Mouse (Mus musculus) adrenal gland, adult 18-20 months (tissue): ENCODE results near the gene Lat2. TPM values are rescaled to one million over a fixed set of nuclear protein-coding genes. Genes with fewer than 3 reads are reported as not detected.
"Not testable (repeated sequence)": the region's sequence is repeated elsewhere in the genome, so short reads cannot be mapped to it uniquely, and the experiment has no call there.

Source experiments
- DNase-seq, 2 experiments: peaks; one replicate each; pipeline ENCODE4 v3.0.0; 2021 to 2022; ENCODE audit warnings: low spot score in 2 of 2
- long read RNA-seq, 2 experiments: library from polyadenylated mRNA; stranded (forward); transcript quantifications; one replicate each; pipeline ENCODE4 v2.0.0; 2021
- total RNA-seq, 2 experiments: library from RNA; stranded (reverse); gene quantifications; 1 replicate in 1 of 2; 2 replicates in 1 of 2; pipeline ENCODE4 v1.2.3; 2021

Gene Lat2
- total RNA-seq: 1 to 10 TPM; 5.1 to 5.5 TPM
- long read RNA-seq, experiment 1, partial matches to known transcripts: 0 of 13 reads
- long read RNA-seq, experiment 1, other reads (novel, unspliced or antisense): 11 of 13 reads
- long read RNA-seq, experiment 2, partial matches to known transcripts: 0 of 11 reads
- long read RNA-seq, experiment 2, other reads (novel, unspliced or antisense): 10 of 11 reads

GRCm38 (mm10) chr5:134614802-134615201 is at the start of gene Lat2:
Lat2 (minus strand) TSS chr5:134615025.
- no peak for DNase-seq

GRCm38 (mm10) chr5:134656708-134657107 is 41.9 kb upstream of the Lat2 start:
- no peak for DNase-seq

GRCm38 (mm10) chr5:134652015-134652414 is 37.2 kb upstream of the Lat2 start:
- DNase-seq: no peak

- DNase-seq: peak; percentile 65
Observed at GRCm38 (mm10) chr5:134650926-134651325, 36.1 kb upstream of the Lat2 start.

GRCm38 (mm10) chr5:134648976-134649375 is 34.2 kb upstream of the Lat2 start:
- not testable (repeated sequence) for DNase-seq

GRCm38 (mm10) chr5:134647394-134647793 is 32.6 kb upstream of the Lat2 start:
- DNase-seq: no peak

GRCm38 (mm10) chr5:134646461-134646860 is 31.6 kb upstream of the Lat2 start:
- no peak for DNase-seq

GRCm38 (mm10) chr5:134644643-134645118 is 29.9 kb upstream of the Lat2 start:
- DNase-seq: no peak

GRCm38 (mm10) chr5:134644121-134644520 is 29.3 kb upstream of the Lat2 start:
- no peak for DNase-seq

- DNase-seq: no peak
Observed at GRCm38 (mm10) chr5:134640371-134640770, 25.5 kb upstream of the Lat2 start.

- peak; percentile 98 for DNase-seq
Observed at GRCm38 (mm10) chr5:134639269-134639682, 24.5 kb upstream of the Lat2 start, which contains the start of gene Eif4h. Eif4h (minus strand) TSS chr5:134639490.

- DNase-seq: no peak
Observed at GRCm38 (mm10) chr5:134638461-134639268, 23.8 kb upstream of the Lat2 start.

- DNase-seq: no peak
Observed at GRCm38 (mm10) chr5:134637820-134638367, 23.1 kb upstream of the Lat2 start.

GRCm38 (mm10) chr5:134632841-134633240 is 18.0 kb upstream of the Lat2 start:
- DNase-seq: no peak

GRCm38 (mm10) chr5:134630835-134631234 is 16.0 kb upstream of the Lat2 start:
- DNase-seq: no peak

GRCm38 (mm10) chr5:134629508-134629907 is 14.7 kb upstream of the Lat2 start:
- DNase-seq: no peak

- DNase-seq: no peak
Observed at GRCm38 (mm10) chr5:134622069-134622468, 7.2 kb upstream of the Lat2 start.

GRCm38 (mm10) chr5:134621099-134621640 is 6.3 kb upstream of the Lat2 start:
- DNase-seq: no peak

- DNase-seq: no peak
Observed at GRCm38 (mm10) chr5:134620457-134620856, 5.6 kb upstream of the Lat2 start.

- peak; percentile 69 to 79 for DNase-seq
Observed at GRCm38 (mm10) chr5:134617071-134617470, 2.2 kb upstream of the Lat2 start.

GRCm38 (mm10) chr5:134615780-134616179 is 955 bp upstream of the Lat2 start:
- no peak for DNase-seq

- DNase-seq: no peak
Observed at GRCm38 (mm10) chr5:134615380-134615779, 555 bp upstream of the Lat2 start.
